7 mouse cellular contexts compared by ENCODE assay signal in genomic region chr13:32680868-32681515, GRCm38 (mm10).
DNase-seq lines count a peak whose midpoint lies in the region; ATAC-seq and TF ChIP-seq lines count a peak whose summit lies in the region.

No protein-coding gene starts in this region.

- no peaks in the 10 kb centered on the region for H3K4me1 ChIP-seq in midbrain, embryonic 12.5 days

- TF ChIP-seq CTCF in gastrocnemius, adult 2 months (IDR thresholded peaks at IDR 0.05): peak; percentile 71

- intact Hi-C loops in gastrocnemius, adult 2 months (cut with DNase I): loop anchor here (2.0 to 5.0 kb wide), 4 partner anchors 189 to 888 kb away; no protein-coding TSS in a partner anchor
- intact Hi-C loops in left cerebral cortex, postnatal 10 days (cut with DNase I): loop anchor here (5.0 to 10.0 kb wide), 3 partner anchors 186 to 889 kb away; no protein-coding TSS in a partner anchor

- H3K4me3 ChIP-seq in gastrocnemius, adult 2 months: peak overlapping the region; percentile 48
- no peak overlapping the region for H3K4me3 ChIP-seq in midbrain, embryonic 12.5 days

- peak; percentile 58 for ATAC-seq in inflammation-experienced regulatory T-cells, adult 6 months
- peak; percentile 65; the same call in 1 of the 2 replicates for ATAC-seq in midbrain, embryonic 12.5 days (ENCODE audit: low FRiP score, low read depth)

- no peak overlapping the region for H3K4me2 ChIP-seq in midbrain, embryonic 12.5 days (replicated peaks)

- 47% methylated on average over 12 of the region's 12 CpGs for WGBS in midbrain, embryonic 12.5 days

- H3K27me3 ChIP-seq in midbrain, embryonic 12.5 days: no peaks in the 10 kb centered on the region

- peak overlapping the region; percentile 20; the same call in 1 of the 2 replicates for H3K27ac ChIP-seq in gastrocnemius, adult 2 months
- no peak overlapping the region for H3K27ac ChIP-seq in midbrain, embryonic 12.5 days (replicated peaks)

- no peaks in the 10 kb centered on the region for H3K36me3 ChIP-seq in midbrain, embryonic 12.5 days

- H3K9ac ChIP-seq in midbrain, embryonic 12.5 days (replicated peaks): no peak overlapping the region

- no peaks in the 10 kb centered on the region for H3K9me3 ChIP-seq in midbrain, embryonic 12.5 days

- DNase-seq in ZHBTc4 (ENCODE audit: low read depth, low spot score): peak; percentile 71
- peak; percentile 82 to 87 for DNase-seq in cerebellum, postnatal 14 days
- peak; percentile 72 for DNase-seq in gastrocnemius, adult 2 months
- DNase-seq in left cerebral cortex, postnatal 10 days (ENCODE audit: extremely low spot score in 1 of 2, low spot score in 2 of 2): peak; percentile 67 to 86
- DNase-seq in skeletal muscle tissue, adult 2 months (ENCODE audit: low read depth, low spot score): peak; percentile 72
